28 mouse cellular contexts compared by ENCODE assay signal in the genomic region with DNA sequence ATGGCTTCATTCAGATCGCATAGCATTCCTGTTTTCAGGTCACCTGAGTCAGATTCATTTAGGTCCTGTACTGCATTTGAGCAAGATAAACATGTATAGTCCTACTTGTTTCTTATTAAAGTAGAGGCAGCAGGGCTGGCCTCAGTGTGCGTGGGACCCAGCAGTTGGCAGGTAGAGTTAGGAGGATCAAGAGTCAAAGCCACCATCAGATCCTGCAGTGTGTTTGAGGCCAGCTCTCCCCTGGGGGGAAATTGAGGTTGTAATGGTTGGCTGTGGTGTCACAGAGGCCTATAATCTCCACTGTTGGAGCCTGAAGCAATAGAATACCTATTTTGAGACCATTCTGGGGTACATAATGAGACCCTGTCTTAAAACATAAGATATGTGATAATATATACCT.
"Had no signal": no experiment of that assay in that cellular context is flagged by ENCODE, and none has a peak within 500 bp of the region (broad histone marks: within the 10 kb centered on the region; RNA-seq: fewer than 3 reads in every experiment).

No protein-coding gene starts in this region.

- DNase-seq: cerebellum, adult 8-10 months; cerebellum, adult 9-10 months; cerebellum, adult 9-11 months; cerebellum, postnatal 10 days; cerebellum, postnatal 14 days; cerebellum, postnatal 25 days; cerebellum, postnatal 36 days; embryo, embryonic 11 days; forebrain, postnatal 0 days; gastrocnemius, adult 2 months; gastrocnemius, postnatal 10 days; gastrocnemius, postnatal 14 days; gastrocnemius, postnatal 25 days; gastrocnemius, postnatal 36 days; heart, adult 11 months; heart, adult 18-20 months; heart, adult 2 months had no signal

- ATAC-seq: forebrain, embryonic 13.5 days; forebrain, embryonic 14.5 days; forebrain, embryonic 15.5 days; forebrain, embryonic 16.5 days; forebrain, postnatal 0 days had no signal

- H3K36me3 ChIP-seq: embryonic facial prominence, embryonic 12.5 days had no signal

- H3K9ac ChIP-seq: embryonic facial prominence, embryonic 12.5 days; embryonic facial prominence, embryonic 13.5 days; embryonic facial prominence, embryonic 15.5 days; forebrain, embryonic 12.5 days; forebrain, embryonic 13.5 days; forebrain, embryonic 15.5 days; forebrain, postnatal 0 days had no signal

- H3K9me3 ChIP-seq: embryonic facial prominence, embryonic 10.5 days; embryonic facial prominence, embryonic 12.5 days; embryonic facial prominence, embryonic 13.5 days; embryonic facial prominence, embryonic 15.5 days; forebrain, embryonic 10.5 days; forebrain, embryonic 12.5 days; forebrain, embryonic 13.5 days; forebrain, embryonic 15.5 days had no signal

- H3K4me2 ChIP-seq: embryonic facial prominence, embryonic 12.5 days; embryonic facial prominence, embryonic 13.5 days; embryonic facial prominence, embryonic 15.5 days; forebrain, embryonic 12.5 days; forebrain, embryonic 13.5 days; forebrain, embryonic 15.5 days had no signal

- H3K27me3 ChIP-seq: embryonic facial prominence, embryonic 12.5 days; embryonic facial prominence, embryonic 13.5 days; embryonic facial prominence, embryonic 15.5 days; forebrain, embryonic 12.5 days; forebrain, embryonic 13.5 days; forebrain, embryonic 15.5 days had no signal

- H3K4me3 ChIP-seq: embryonic facial prominence, embryonic 10.5 days; embryonic facial prominence, embryonic 12.5 days; embryonic facial prominence, embryonic 13.5 days; embryonic facial prominence, embryonic 15.5 days; erythroblast, embryonic 14.5 days; forebrain, embryonic 10.5 days; forebrain, embryonic 12.5 days; forebrain, embryonic 13.5 days; forebrain, embryonic 15.5 days; gastrocnemius, adult 2 months; heart, adult 2 months had no signal

- H3K27ac ChIP-seq: embryonic facial prominence, embryonic 10.5 days; embryonic facial prominence, embryonic 12.5 days; embryonic facial prominence, embryonic 13.5 days; embryonic facial prominence, embryonic 15.5 days; forebrain, embryonic 10.5 days; forebrain, embryonic 12.5 days; forebrain, embryonic 13.5 days; forebrain, embryonic 15.5 days; gastrocnemius, adult 2 months; heart, adult 2 months had no signal

- H3K4me1 ChIP-seq: embryonic facial prominence, embryonic 10.5 days; embryonic facial prominence, embryonic 12.5 days; embryonic facial prominence, embryonic 13.5 days; forebrain, embryonic 10.5 days; forebrain, embryonic 12.5 days; forebrain, embryonic 13.5 days; forebrain, embryonic 15.5 days had no signal
